ENCODE assay signal across 18 mouse cellular contexts in the genomic region with DNA sequence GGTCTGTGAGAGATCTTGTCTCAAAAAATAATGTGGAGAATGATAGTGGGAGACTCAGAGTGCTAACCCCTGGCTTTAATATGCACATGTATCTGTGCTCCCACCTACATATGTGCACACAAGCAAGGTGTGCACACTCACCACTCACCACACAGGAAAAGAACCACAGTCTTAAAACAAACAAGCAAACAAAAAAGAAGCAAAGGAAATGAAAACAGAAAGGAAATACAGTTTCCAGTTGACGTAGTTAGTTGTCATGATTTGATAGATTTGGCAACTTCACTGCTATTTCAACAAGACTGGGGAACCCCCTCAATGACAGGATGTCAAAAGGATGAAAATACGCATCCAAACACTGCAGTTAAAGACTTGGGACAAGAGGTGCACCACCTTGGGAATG. TPM values are rescaled to one million over a fixed set of nuclear protein-coding genes. Genes with fewer than 3 reads are reported as not detected.
"Had no signal": no experiment of that assay in that cellular context is flagged by ENCODE, and none has a peak within 500 bp of the region (broad histone marks: within the 10 kb centered on the region; RNA-seq: fewer than 3 reads in every experiment).

No protein-coding gene starts in this region.

RNA-seq across cellular contexts. Expression of a gene that starts 1.1 kb away (rescaled TPM):
- polyA plus RNA-seq: heart, embryonic 14.5 days; hindbrain, embryonic 10.5 days; hindbrain, embryonic 11.5 days; hindbrain, embryonic 12.5 days; hindbrain, embryonic 13.5 days; hindbrain, embryonic 14.5 days; hindbrain, embryonic 15.5 days; hindbrain, embryonic 16.5 days; hindbrain, postnatal 0 days; intestine, embryonic 14.5 days; intestine, embryonic 15.5 days; intestine, embryonic 16.5 days; intestine, postnatal 0 days; kidney, embryonic 14.5 days; kidney, embryonic 15.5 days; kidney, embryonic 16.5 days; kidney, postnatal 0 days; large intestine, adult 2 months had no signal

RNA-seq across cellular contexts. Expression of a gene that starts 48.1 kb away (rescaled TPM):
- polyA plus RNA-seq: hindbrain, embryonic 11.5 days had no signal
